Mouse (Mus musculus) erythroblast, adult 5-6 weeks (primary cell): ENCODE measurements around the gene Dcp1a. TPM values are rescaled to one million over a fixed set of nuclear protein-coding genes. Genes with fewer than 3 reads are reported as not detected.

Source experiments
- ATAC-seq: replicated peaks from 2 replicates; pipeline ENCODE4 v1.8.0; 2016; ENCODE audit warnings: moderate number of reproducible peaks, mild to moderate bottlenecking, moderate TSS enrichment, inconsistent platforms; ENCODE audit not compliant: poor library complexity, low FRiP score, severe bottlenecking
- total RNA-seq, 2 experiments: library from RNA; stranded (forward) in 1 of 2; stranded (reverse) in 1 of 2; fragments of 150-400 nt in 1 of 2; fragments of 200-764, 138-1000 nt in 1 of 2; gene quantifications; 2 replicates each; pipeline versions ENCODE4 v1.2.3 to v1.2.4; 2015 to 2017; ENCODE audit warnings: low replicate concordance in 2 of 2

The Dcp1a gene
- total RNA-seq (2015; ENCODE audit: low replicate concordance) (13.4 and 16.9 TPM in 2 replicates), total RNA-seq (2017; ENCODE audit: low replicate concordance) (10.4 and 13.4 TPM in 2 replicates)

DNA sequence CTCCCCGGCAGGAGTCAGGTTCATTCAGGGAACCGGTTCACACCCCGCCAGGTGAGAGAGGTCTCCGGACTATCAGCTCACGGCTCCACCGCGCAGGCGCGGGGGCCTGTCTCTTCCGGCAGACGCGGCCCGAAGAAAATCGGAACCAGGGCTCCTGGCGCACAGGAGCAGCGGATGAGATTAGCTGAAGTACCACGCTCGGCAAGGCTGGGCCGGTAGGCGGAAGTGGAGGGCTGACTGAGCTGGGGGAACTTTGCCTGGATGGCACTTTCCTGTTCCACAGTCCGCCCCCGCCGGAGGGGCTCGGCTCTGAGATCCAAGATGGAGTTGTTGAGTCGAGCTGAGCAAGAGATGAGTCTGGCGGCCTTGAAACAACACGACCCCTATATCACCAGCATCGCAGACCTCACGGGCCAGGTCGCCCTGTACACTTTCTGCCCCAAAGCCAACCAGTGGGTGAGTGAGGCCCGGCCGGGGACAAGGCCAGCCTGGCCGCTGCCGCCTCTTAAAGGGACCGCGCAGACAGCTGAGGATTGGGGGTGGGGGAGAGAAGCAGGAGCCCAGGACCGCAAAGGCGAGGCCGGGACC, at the start of gene Dcp1a:
Gene Dcp1a (plus strand): TSS at position 175 of the 588 bp plus-strand sequence.
- ATAC-seq: peak; percentile 99

- no peak for ATAC-seq
These were observed 49.7 kb upstream of the Dcp1a start for GRCm38 (mm10) chr14:30429606-30430005.

DNA sequence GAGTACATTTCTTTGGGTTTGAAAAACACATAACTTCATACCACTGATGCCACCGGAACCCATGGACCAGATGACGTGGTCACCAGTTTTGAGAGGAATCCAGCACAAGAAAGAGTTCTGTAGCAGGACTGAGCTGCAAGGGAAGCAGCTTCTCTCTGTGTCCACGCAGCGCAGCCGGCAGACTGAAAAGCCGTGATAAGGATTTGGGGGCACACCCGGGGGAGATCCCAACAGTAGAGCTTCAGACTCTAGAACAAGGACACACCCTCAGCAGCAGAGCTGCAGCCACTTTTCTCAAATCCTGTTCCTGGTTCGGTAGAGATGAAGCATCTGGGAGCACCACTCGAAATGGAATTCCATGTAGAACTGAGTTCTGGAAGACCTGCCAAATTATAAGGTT, 49.3 kb upstream of the Dcp1a start:
- ATAC-seq: no peak

GRCm38 (mm10) chr14:30430446-30430845, 48.9 kb upstream of the Dcp1a start:
- no peak for ATAC-seq

GRCm38 (mm10) chr14:30435316-30435715, 44.0 kb upstream of the Dcp1a start:
- ATAC-seq: no peak

DNA sequence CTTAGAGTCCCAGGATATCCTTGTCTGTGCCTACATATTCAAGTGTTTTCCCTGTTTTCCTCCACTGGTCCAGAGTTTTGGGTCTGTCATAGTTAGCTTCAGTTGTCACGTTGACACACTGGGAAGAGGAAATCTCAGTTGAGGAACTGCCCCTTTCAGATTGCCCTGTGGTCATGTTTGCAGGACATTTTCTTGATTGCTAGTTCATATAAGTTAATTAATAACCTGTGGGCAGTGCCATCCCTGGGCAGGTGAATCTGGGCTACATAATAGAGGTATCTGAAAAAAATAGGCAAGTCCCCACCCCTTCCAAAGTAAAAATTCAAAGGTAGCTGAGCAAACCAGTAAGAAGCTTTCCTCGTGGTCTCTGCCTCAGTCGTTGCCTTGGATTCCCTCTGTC, 39.4 kb upstream of the Dcp1a start:
- ATAC-seq: no peak

GRCm38 (mm10) chr14:30455801-30456595, 23.3 kb upstream of the Dcp1a start:
- ATAC-seq: no peak

DNA sequence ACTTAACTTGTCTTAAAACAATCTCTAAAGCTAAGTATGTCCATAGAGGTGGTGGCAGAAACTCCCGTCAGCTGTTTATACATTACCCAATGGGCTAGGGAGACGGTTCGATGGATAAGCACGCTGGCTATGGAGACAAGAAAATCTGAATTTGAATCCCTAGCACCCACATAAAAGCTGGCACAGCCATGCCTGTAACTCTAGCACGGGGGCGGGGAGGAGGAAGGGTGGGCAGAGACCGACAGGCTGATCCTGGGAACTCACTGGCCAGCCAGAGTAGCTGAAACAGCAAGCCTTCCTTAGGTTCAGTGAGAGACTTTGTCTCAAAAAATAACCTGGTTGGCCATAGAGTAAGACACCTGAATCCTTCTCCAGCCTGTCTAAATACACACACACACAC, 21.9 kb upstream of the Dcp1a start:
- no peak for ATAC-seq

GRCm38 (mm10) chr14:30457897-30458296, 21.4 kb upstream of the Dcp1a start:
- no peak for ATAC-seq

GRCm38 (mm10) chr14:30458820-30459219, 20.5 kb upstream of the Dcp1a start:
- no peak for ATAC-seq

GRCm38 (mm10) chr14:30459891-30460523, 19.3 kb upstream of the Dcp1a start:
- peak; percentile 85 for ATAC-seq

- ATAC-seq: no peak
These were observed 16.0 kb upstream of the Dcp1a start for GRCm38 (mm10) chr14:30463312-30463711.

GRCm38 (mm10) chr14:30473605-30474004, 5.7 kb upstream of the Dcp1a start:
- no peak for ATAC-seq

- no peak for ATAC-seq
These were observed 4.9 kb upstream of the Dcp1a start for GRCm38 (mm10) chr14:30474416-30474815.

DNA sequence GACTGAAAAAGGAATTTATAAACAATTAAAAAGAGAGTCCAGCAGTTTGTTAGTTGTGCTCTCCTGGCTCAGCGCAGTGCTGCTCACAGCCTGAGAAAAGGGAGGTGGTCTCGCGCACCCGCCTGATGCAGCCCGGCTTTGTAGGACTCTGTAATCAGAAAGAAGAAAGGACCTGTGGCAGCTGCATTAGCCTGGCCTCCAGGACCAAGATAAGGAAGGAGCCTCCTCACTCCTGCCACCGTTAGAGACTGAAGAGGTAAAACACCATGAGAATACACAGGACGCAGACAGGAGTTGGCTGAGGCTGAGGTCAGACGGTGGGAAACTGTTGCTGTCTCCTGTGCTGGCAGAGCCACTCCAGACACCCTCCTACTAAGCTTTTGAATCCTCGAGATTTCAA, 12.0 kb downstream of the Dcp1a start, which contains the start of gene Cacna1d:
Gene Cacna1d (minus strand): TSS at position 114 of the 400 bp plus-strand sequence.
- ATAC-seq: no peak

GRCm38 (mm10) chr14:30493276-30493675, 13.9 kb downstream of the Dcp1a start:
- ATAC-seq: no peak

- no peak for ATAC-seq
These were observed 15.7 kb downstream of the Dcp1a start for GRCm38 (mm10) chr14:30494998-30495397.

DNA sequence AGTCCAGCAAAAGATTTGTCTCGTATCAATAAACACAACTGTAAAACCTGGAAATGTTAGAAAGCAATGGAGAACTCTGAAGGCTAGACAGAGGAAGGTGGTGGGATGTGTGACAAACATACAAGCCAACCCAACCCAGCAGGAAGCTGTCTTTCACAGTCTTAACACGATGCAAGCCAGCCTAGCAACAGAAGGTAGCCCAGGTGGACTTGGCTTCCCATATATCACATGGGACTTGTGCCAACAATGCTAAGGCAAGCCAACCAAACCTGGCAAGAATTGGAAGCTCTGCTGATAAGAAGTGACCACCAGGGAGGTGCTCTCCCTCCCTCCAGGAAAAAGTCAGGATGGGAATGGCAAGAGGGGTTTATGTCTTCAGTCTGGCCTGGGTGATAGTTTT, 18.9 kb downstream of the Dcp1a start:
- ATAC-seq: no peak

GRCm38 (mm10) chr14:30504990-30505389, 25.7 kb downstream of the Dcp1a start:
- ATAC-seq: no peak

- ATAC-seq: no peak
These were observed 31.0 kb downstream of the Dcp1a start for GRCm38 (mm10) chr14:30510214-30510763.
